Mouse (Mus musculus) adrenal gland, postnatal 4 days (tissue): ENCODE measurements at regions not wholly inside any gene's neighbourhood (a gene's known extent, or its start where the extent isn't known, plus 50 kb on each side); places are given as distances from the start of the nearest gene placed in this dataset.

Experiments
- DNase-seq, 2 experiments: peaks; one replicate each; pipeline ENCODE4 v3.0.0; 2021 to 2022; ENCODE audit warnings: low spot score in 2 of 2, mixed read lengths in 2 of 2

GRCm38 (mm10) chr13:102250884-102251283, 442.5 kb upstream of the Cd180 start:
- DNase-seq, result no peak

GRCm38 (mm10) chr13:102251709-102252108, 441.6 kb upstream of the Cd180 start:
- no peak for DNase-seq

- no peak for DNase-seq
Measured at GRCm38 (mm10) chr13:102255401-102256371, 437.7 kb upstream of the Cd180 start.

GRCm38 (mm10) chr13:102258207-102258606, 435.2 kb upstream of the Cd180 start:
- DNase-seq, result no peak

- no peak for DNase-seq
Measured at GRCm38 (mm10) chr13:102273818-102274217, 419.5 kb upstream of the Cd180 start.

GRCm38 (mm10) chr13:102275296-102275695, 418.1 kb upstream of the Cd180 start:
- DNase-seq, result no peak

- no peak for DNase-seq
Measured at GRCm38 (mm10) chr13:102276885-102277284, 416.5 kb upstream of the Cd180 start.

- DNase-seq, result no peak
Measured at GRCm38 (mm10) chr13:102280198-102280597, 413.2 kb upstream of the Cd180 start.

GRCm38 (mm10) chr13:102294451-102294850, 398.9 kb upstream of the Cd180 start:
- no peak for DNase-seq

- no peak for DNase-seq
Measured at GRCm38 (mm10) chr13:102295079-102295478, 398.3 kb upstream of the Cd180 start.

GRCm38 (mm10) chr13:102307983-102308382, 385.4 kb upstream of the Cd180 start:
- DNase-seq, result no peak

- no peak for DNase-seq
Measured at GRCm38 (mm10) chr13:102312096-102312495, 381.3 kb upstream of the Cd180 start.

GRCm38 (mm10) chr13:102315921-102316692, 377.3 kb upstream of the Cd180 start:
- DNase-seq, result no peak

GRCm38 (mm10) chr13:102318891-102319404, 374.4 kb upstream of the Cd180 start:
- DNase-seq, result no peak

GRCm38 (mm10) chr13:102319453-102319852, 373.9 kb upstream of the Cd180 start:
- DNase-seq, result no peak

- no peak for DNase-seq
Measured at GRCm38 (mm10) chr13:102323876-102324275, 369.5 kb upstream of the Cd180 start.

- DNase-seq, result no peak
Measured at GRCm38 (mm10) chr13:102326003-102326402, 367.4 kb upstream of the Cd180 start.

- no peak for DNase-seq
Measured at GRCm38 (mm10) chr13:102326544-102326943, 366.8 kb upstream of the Cd180 start.

- DNase-seq, result no peak
Measured at GRCm38 (mm10) chr13:102333667-102334066, 359.7 kb upstream of the Cd180 start.

GRCm38 (mm10) chr13:102334131-102334534, 359.2 kb upstream of the Cd180 start:
- DNase-seq, result peak; percentile 2 to 24

- DNase-seq, result no peak
Measured at GRCm38 (mm10) chr13:102343236-102343635, 350.1 kb upstream of the Cd180 start.
